Mouse (Mus musculus): Measurements from ENCODE around the gene Nr0b2. TPM values are rescaled to one million over a fixed set of nuclear protein-coding genes. Genes with fewer than 3 reads are reported as not detected.
A peak's percentile ranks its signal among the peaks of the same experiment; 100 is the strongest.

Gene Nr0b2
- polyA plus RNA-seq, 1 experiment = not detected

- no peaks in the 10 kb centered on the region for H3K4me1 ChIP-seq (ENCODE audit: control insufficient read depth, insufficient read depth, low read length)
- H3K27ac ChIP-seq (ENCODE audit: insufficient read depth, low read length) = no peak overlapping the region
- TF ChIP-seq CTCF (IDR thresholded peaks at IDR 0.05; ENCODE audit: borderline replicate concordance, insufficient read depth, low read length) = no peak
- TF ChIP-seq POLR2A (IDR thresholded peaks at IDR 0.05; ENCODE audit: low read depth, low read length) = no peak
- H3K4me3 ChIP-seq (ENCODE audit: insufficient read depth, low read length) = no peak overlapping the region
Measured at GRCm38 (mm10) chr4:133559846-133560245, 6.7 kb downstream of the Nr0b2 start.

- TF ChIP-seq CTCF (IDR thresholded peaks at IDR 0.05; ENCODE audit: borderline replicate concordance, insufficient read depth, low read length) = no peak
- no peak for TF ChIP-seq POLR2A (IDR thresholded peaks at IDR 0.05; ENCODE audit: low read depth, low read length)
- H3K4me3 ChIP-seq (ENCODE audit: insufficient read depth, low read length) = no peak overlapping the region
- H3K27ac ChIP-seq (ENCODE audit: insufficient read depth, low read length) = no peak overlapping the region
- H3K4me1 ChIP-seq (ENCODE audit: control insufficient read depth, insufficient read depth, low read length) = no peaks in the 10 kb centered on the region
Measured at GRCm38 (mm10) chr4:133561622-133562021, 8.4 kb downstream of the Nr0b2 start.

- H3K4me3 ChIP-seq (ENCODE audit: insufficient read depth, low read length) = no peak overlapping the region
- TF ChIP-seq POLR2A (IDR thresholded peaks at IDR 0.05; ENCODE audit: low read depth, low read length) (no peak), CTCF (IDR thresholded peaks at IDR 0.05; ENCODE audit: borderline replicate concordance, insufficient read depth, low read length) (no peak)
- H3K4me1 ChIP-seq (ENCODE audit: control insufficient read depth, insufficient read depth, low read length) = no peaks in the 10 kb centered on the region
- H3K27ac ChIP-seq (ENCODE audit: insufficient read depth, low read length) = no peak overlapping the region
Measured at GRCm38 (mm10) chr4:133563123-133563571, 10.0 kb downstream of the Nr0b2 start.

- 0 out of 2 replicates have a peak, but pooled peaks cover 3% of the 10 kb centered on the region for H3K4me1 ChIP-seq (ENCODE audit: control insufficient read depth, insufficient read depth, low read length)
- H3K27ac ChIP-seq (ENCODE audit: insufficient read depth, low read length) = no peak overlapping the region
- H3K4me3 ChIP-seq (ENCODE audit: insufficient read depth, low read length) = no peak overlapping the region
- TF ChIP-seq CTCF (IDR thresholded peaks at IDR 0.05; ENCODE audit: borderline replicate concordance, insufficient read depth, low read length) = no peak
- TF ChIP-seq POLR2A (IDR thresholded peaks at IDR 0.05; ENCODE audit: low read depth, low read length) = no peak
Measured at GRCm38 (mm10) chr4:133567251-133567650, 14.1 kb downstream of the Nr0b2 start.

GRCm38 (mm10) chr4:133569291-133570065 is 16.3 kb downstream of the Nr0b2 start:
- no peak overlapping the region; the same call in 1 of the 2 replicates for H3K27ac ChIP-seq (ENCODE audit: insufficient read depth, low read length)
- 0 out of 2 replicates have a peak, but pooled peaks cover 3% of the 10 kb centered on the region for H3K4me1 ChIP-seq (ENCODE audit: control insufficient read depth, insufficient read depth, low read length)
- no peak overlapping the region for H3K4me3 ChIP-seq (ENCODE audit: insufficient read depth, low read length)
- TF ChIP-seq CTCF (IDR thresholded peaks at IDR 0.05; ENCODE audit: borderline replicate concordance, insufficient read depth, low read length) (no peak), POLR2A (IDR thresholded peaks at IDR 0.05; ENCODE audit: low read depth, low read length) (no peak)

GRCm38 (mm10) chr4:133570066-133570466 is 16.9 kb downstream of the Nr0b2 start:
- TF ChIP-seq CTCF (IDR thresholded peaks at IDR 0.05; ENCODE audit: borderline replicate concordance, insufficient read depth, low read length) (no peak), POLR2A (IDR thresholded peaks at IDR 0.05; ENCODE audit: low read depth, low read length) (no peak)
- Histone ChIP-seq H3K27ac (ENCODE audit: insufficient read depth, low read length) (no peak overlapping the region; the same call in 1 of the 2 replicates), H3K4me3 (ENCODE audit: insufficient read depth, low read length) (no peak overlapping the region), H3K4me1 (ENCODE audit: control insufficient read depth, insufficient read depth, low read length) (0 out of 2 replicates have a peak, but pooled peaks cover 3% of the 10 kb centered on the region)

- Histone ChIP-seq H3K4me1 (ENCODE audit: control insufficient read depth, insufficient read depth, low read length) (0 out of 2 replicates have a peak, but pooled peaks cover 3% of the 10 kb centered on the region), H3K4me3 (ENCODE audit: insufficient read depth, low read length) (peak within 1 kb of the TSS; percentile 54), H3K27ac (ENCODE audit: insufficient read depth, low read length) (peak within 1 kb of the TSS; percentile 69)
- TF ChIP-seq CTCF (IDR thresholded peaks at IDR 0.05; ENCODE audit: borderline replicate concordance, insufficient read depth, low read length) (no peak), POLR2A (IDR thresholded peaks at IDR 0.05; ENCODE audit: low read depth, low read length) (peak; percentile 96)
Measured at GRCm38 (mm10) chr4:133574070-133574842, 21.1 kb downstream of the Nr0b2 start, which contains the start of gene Gpatch3. TSS of gene Gpatch3 (plus strand) at chr4:133574745.

- Histone ChIP-seq H3K4me1 (ENCODE audit: control insufficient read depth, insufficient read depth, low read length) (0 out of 2 replicates have a peak, but pooled peaks cover 3% of the 10 kb centered on the region), H3K4me3 (ENCODE audit: insufficient read depth, low read length) (peak overlapping the region; percentile 54), H3K27ac (ENCODE audit: insufficient read depth, low read length) (no peak overlapping the region)
- no peak for TF ChIP-seq POLR2A (IDR thresholded peaks at IDR 0.05; ENCODE audit: low read depth, low read length)
- TF ChIP-seq CTCF (IDR thresholded peaks at IDR 0.05; ENCODE audit: borderline replicate concordance, insufficient read depth, low read length) = no peak
Measured at GRCm38 (mm10) chr4:133574843-133575202, 21.6 kb downstream of the Nr0b2 start.

GRCm38 (mm10) chr4:133577983-133578382 is 24.8 kb downstream of the Nr0b2 start:
- Histone ChIP-seq H3K4me1 (ENCODE audit: control insufficient read depth, insufficient read depth, low read length) (no peaks in the 10 kb centered on the region), H3K27ac (ENCODE audit: insufficient read depth, low read length) (no peak overlapping the region), H3K4me3 (ENCODE audit: insufficient read depth, low read length) (no peak overlapping the region)
- TF ChIP-seq CTCF (IDR thresholded peaks at IDR 0.05; ENCODE audit: borderline replicate concordance, insufficient read depth, low read length) (no peak), POLR2A (IDR thresholded peaks at IDR 0.05; ENCODE audit: low read depth, low read length) (no peak)
